Mouse (Mus musculus): ENCODE results near the gene Fam76a. TPM values are rescaled to one million over a fixed set of nuclear protein-coding genes. Genes with fewer than 3 reads are reported as not detected.

Fam76a gene
- polyA plus RNA-seq, 1 experiment from 2014 or later: 44.6 TPM

- Histone ChIP-seq H3K4me1 (peaks cover 19% of the 10 kb centered on the region), H3K36me3 (replicated peaks) (no peaks in the 10 kb centered on the region), H3K27ac (peak overlapping the region; percentile 73), H3K9me3 (no peaks in the 10 kb centered on the region), H3K9ac (no peak overlapping the region), H3K4me3 (no peak overlapping the region), H3K27me3 (replicated peaks) (no peaks in the 10 kb centered on the region), H3K4me2 (no peak overlapping the region)
- peak; percentile 65 for ATAC-seq (replicated peaks)
- 12% methylated on average over 10 of the region's 10 CpGs for WGBS
Measured at GRCm38 (mm10) chr4:132958741-132959678, 36.7 kb upstream of the Fam76a start.

DNA sequence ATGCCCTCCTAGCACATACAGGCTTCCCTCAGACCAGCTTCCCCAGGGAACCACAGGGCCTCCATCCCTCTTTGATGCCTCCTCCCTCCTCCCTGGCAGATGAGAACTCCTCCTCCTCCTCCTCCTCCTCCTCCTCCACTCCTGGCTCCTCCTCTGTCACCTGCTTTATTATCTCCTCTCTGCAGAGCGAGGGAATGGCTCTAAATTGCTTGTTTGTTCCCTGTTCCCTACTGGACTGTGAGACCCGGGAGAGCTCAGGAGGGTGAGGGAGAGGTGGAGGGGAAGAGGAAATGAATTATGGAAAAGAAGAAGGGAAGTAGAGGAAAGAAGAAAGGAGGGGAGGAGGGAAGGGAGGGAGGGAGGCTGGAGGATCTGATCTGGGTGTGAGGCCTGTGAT is 33.0 kb upstream of the Fam76a start:
- Histone ChIP-seq H3K36me3 (replicated peaks) (no peaks in the 10 kb centered on the region), H3K27me3 (replicated peaks) (no peaks in the 10 kb centered on the region), H3K27ac (no peak overlapping the region), H3K4me1 (peaks cover 15% of the 10 kb centered on the region), H3K4me2 (no peak overlapping the region), H3K4me3 (no peak overlapping the region), H3K9me3 (no peaks in the 10 kb centered on the region), H3K9ac (no peak overlapping the region)
- 30% methylated on average over 2 of the region's 2 CpGs for WGBS
- ATAC-seq (replicated peaks): no peak

GRCm38 (mm10) chr4:132954530-132955394 is 32.4 kb upstream of the Fam76a start:
- H3K36me3 ChIP-seq (replicated peaks): no peaks in the 10 kb centered on the region
- no peak overlapping the region for H3K4me3 ChIP-seq
- H3K4me2 ChIP-seq: no peak overlapping the region
- H3K27ac ChIP-seq: no peak overlapping the region
- no peak for ATAC-seq (replicated peaks)
- no peaks in the 10 kb centered on the region for H3K27me3 ChIP-seq (replicated peaks)
- H3K4me1 ChIP-seq: peaks cover 15% of the 10 kb centered on the region
- H3K9ac ChIP-seq: no peak overlapping the region
- H3K9me3 ChIP-seq: no peaks in the 10 kb centered on the region
- WGBS: 66% methylated on average over 7 of the region's 7 CpGs

GRCm38 (mm10) chr4:132950999-132951398 is 28.6 kb upstream of the Fam76a start:
- H3K27ac ChIP-seq: no peak overlapping the region
- H3K4me1 ChIP-seq: peaks cover 10% of the 10 kb centered on the region
- H3K4me3 ChIP-seq: no peak overlapping the region
- H3K36me3 ChIP-seq (replicated peaks): no peaks in the 10 kb centered on the region
- H3K27me3 ChIP-seq (replicated peaks): no peaks in the 10 kb centered on the region
- H3K9ac ChIP-seq: no peak overlapping the region
- H3K4me2 ChIP-seq: no peak overlapping the region
- ATAC-seq (replicated peaks): no peak
- H3K9me3 ChIP-seq: no peaks in the 10 kb centered on the region
- 68% methylated on average over 2 of the region's 2 CpGs for WGBS

DNA sequence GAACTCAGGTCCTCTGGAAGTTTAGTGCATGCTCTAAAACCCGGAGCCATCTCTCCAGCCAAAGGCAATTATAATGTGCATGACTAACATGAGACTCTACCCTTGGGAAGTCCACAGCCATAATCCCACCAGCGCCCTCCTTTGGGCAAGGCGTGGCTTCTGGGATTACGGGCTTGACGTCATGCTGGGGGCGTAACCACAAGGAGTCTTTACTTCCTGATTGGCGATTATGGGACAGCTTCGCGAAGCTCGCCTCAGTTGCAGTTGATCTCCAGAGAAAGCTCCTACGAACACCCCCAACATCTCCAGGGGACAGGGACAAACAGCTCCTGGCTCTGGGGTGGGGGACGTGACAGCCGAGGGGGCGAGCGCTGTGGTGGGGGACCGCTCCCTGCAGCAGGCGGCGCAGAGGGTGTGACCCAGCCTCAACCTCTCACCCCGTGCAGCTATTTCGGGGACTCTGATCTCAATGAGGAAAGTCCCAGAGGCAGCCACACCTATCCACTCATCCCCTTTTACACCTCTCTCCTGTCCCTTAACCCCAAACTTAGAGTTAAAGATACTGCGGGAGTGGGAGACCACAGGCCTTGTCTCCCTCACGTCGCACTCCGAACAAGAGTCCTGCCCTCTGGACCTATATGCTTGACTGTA is 27.6 kb upstream of the Fam76a start:
- no peaks in the 10 kb centered on the region for H3K27me3 ChIP-seq (replicated peaks)
- H3K4me1 ChIP-seq: peaks cover 14% of the 10 kb centered on the region
- no peaks in the 10 kb centered on the region for H3K9me3 ChIP-seq
- H3K36me3 ChIP-seq (replicated peaks): no peaks in the 10 kb centered on the region
- H3K4me2 ChIP-seq: peak overlapping the region; percentile 10; the same call in 1 of the 2 replicates
- no peak overlapping the region for H3K4me3 ChIP-seq
- H3K27ac ChIP-seq: no peak overlapping the region
- no peak for ATAC-seq (replicated peaks)
- WGBS: 22% methylated on average over 24 of the region's 24 CpGs
- H3K9ac ChIP-seq: no peak overlapping the region

GRCm38 (mm10) chr4:132946047-132947001 is 24.0 kb upstream of the Fam76a start:
- Histone ChIP-seq H3K9ac (0 out of 2 replicates have a peak overlapping the region, but pooled peaks have one; percentile 0), H3K9me3 (no peaks in the 10 kb centered on the region), H3K27me3 (replicated peaks) (no peaks in the 10 kb centered on the region), H3K4me2 (peak overlapping the region; percentile 33), H3K4me3 (no peak overlapping the region), H3K36me3 (replicated peaks) (no peaks in the 10 kb centered on the region), H3K4me1 (peaks cover 13% of the 10 kb centered on the region), H3K27ac (peak overlapping the region; percentile 63)
- peak; percentile 62 for ATAC-seq (replicated peaks)
- WGBS: 15% methylated on average over 27 of the region's 27 CpGs

DNA sequence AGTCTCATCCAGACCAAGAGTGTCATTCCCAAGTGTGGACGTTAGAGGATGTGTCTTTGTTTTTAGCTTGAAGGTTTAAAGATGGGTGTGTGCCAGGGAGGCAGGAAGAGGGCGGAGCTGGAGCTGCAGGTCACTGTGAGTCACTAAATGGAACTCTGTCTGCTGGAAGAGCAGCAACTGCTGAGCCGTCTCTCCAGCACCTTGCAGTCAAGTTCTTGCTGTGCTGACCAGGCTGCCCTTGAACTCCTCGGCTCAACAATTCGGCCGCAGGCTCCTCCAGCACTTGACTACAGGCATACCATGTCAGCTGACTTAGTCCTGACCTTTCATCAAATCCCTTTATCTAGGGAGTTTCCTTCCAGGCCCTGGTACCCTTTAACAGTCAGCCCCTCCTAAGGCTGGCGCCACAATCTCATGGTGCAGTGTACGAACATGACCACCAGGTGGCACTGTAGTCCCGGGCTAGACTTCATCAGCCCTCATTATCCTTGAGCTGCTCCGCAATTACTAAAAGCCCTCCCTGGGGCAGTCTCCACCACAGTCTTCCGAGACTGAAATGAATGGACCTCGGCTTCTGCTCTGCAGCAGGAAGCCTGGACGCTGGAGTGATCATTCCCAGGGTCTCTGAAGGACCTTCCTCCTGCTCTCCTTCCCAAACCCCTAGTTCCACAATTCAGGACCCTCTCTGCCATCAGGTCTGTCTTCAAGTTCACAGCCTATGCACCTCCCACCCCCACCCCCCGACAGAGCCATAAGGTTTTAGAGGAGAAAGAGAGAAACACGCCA is 23.1 kb upstream of the Fam76a start:
- ATAC-seq (replicated peaks): peak; percentile 76
- WGBS: 8% methylated on average over 15 of the region's 15 CpGs
- peak overlapping the region; percentile 63 for H3K27ac ChIP-seq

GRCm38 (mm10) chr4:132944776-132945175 is 22.4 kb upstream of the Fam76a start:
- H3K4me1 ChIP-seq: peaks cover 13% of the 10 kb centered on the region
- no peak overlapping the region for H3K4me3 ChIP-seq
- H3K27ac ChIP-seq: no peak overlapping the region
- no peak for ATAC-seq (replicated peaks)
- no peaks in the 10 kb centered on the region for H3K27me3 ChIP-seq (replicated peaks)
- H3K4me2 ChIP-seq: no peak overlapping the region
- H3K9me3 ChIP-seq: no peaks in the 10 kb centered on the region
- no peak overlapping the region for H3K9ac ChIP-seq
- WGBS: 84% methylated on average over 4 of the region's 4 CpGs
- no peaks in the 10 kb centered on the region for H3K36me3 ChIP-seq (replicated peaks)

More for the DNA sequence above, 23.1 kb upstream of the Fam76a start:
- Histone ChIP-seq H3K4me2 (peak overlapping the region; percentile 33), H3K9me3 (no peaks in the 10 kb centered on the region), H3K27me3 (replicated peaks) (no peaks in the 10 kb centered on the region), H3K36me3 (replicated peaks) (no peaks in the 10 kb centered on the region), H3K9ac (0 out of 2 replicates have a peak overlapping the region, but pooled peaks have one; percentile 0), H3K4me3 (no peak overlapping the region), H3K4me1 (peaks cover 13% of the 10 kb centered on the region)

- H3K27ac ChIP-seq: no peak overlapping the region
- no peak overlapping the region for H3K4me3 ChIP-seq
- no peak for ATAC-seq (replicated peaks)
- no peaks in the 10 kb centered on the region for H3K36me3 ChIP-seq (replicated peaks)
- H3K4me2 ChIP-seq: no peak overlapping the region
- H3K9ac ChIP-seq: no peak overlapping the region
- no peaks in the 10 kb centered on the region for H3K27me3 ChIP-seq (replicated peaks)
- no peaks in the 10 kb centered on the region for H3K9me3 ChIP-seq
- 79% methylated on average over 12 of the region's 12 CpGs for WGBS
- peaks cover 16% of the 10 kb centered on the region for H3K4me1 ChIP-seq
Measured at GRCm38 (mm10) chr4:132944106-132944505, 21.7 kb upstream of the Fam76a start.

DNA sequence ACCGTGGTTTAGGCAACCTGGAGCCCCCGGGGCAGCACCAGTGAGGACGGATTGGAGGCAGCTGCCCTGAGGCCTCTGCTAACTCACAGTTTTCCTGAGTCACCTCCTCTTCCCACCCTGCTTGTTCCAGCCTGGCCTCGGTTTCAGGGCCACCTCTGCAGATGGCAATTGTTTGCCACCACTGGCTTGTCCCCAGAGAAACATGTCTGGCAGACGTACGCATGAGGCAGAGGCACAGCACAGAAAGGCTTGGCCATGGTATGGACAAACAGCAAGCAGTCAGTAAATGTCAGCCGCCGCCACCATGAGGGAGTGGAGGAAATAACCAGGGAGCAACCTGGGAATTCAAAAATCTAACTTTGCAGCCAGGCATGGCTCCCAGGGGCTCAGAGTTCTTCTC is 20.7 kb upstream of the Fam76a start:
- Histone ChIP-seq H3K9me3 (no peaks in the 10 kb centered on the region), H3K4me2 (no peak overlapping the region), H3K4me3 (no peak overlapping the region), H3K9ac (no peak overlapping the region), H3K27ac (no peak overlapping the region), H3K27me3 (replicated peaks) (no peaks in the 10 kb centered on the region), H3K4me1 (peaks cover 25% of the 10 kb centered on the region), H3K36me3 (replicated peaks) (no peaks in the 10 kb centered on the region)
- WGBS: 65% methylated on average over 8 of the region's 8 CpGs
- no peak for ATAC-seq (replicated peaks)

Data from midbrain, embryonic 15.5 days (tissue).